In genomic region chr3:158032106-158032505, GRCm38 (mm10) we compare ENCODE assay signal across 8 mouse cellular contexts. TPM values are rescaled to one million over a fixed set of nuclear protein-coding genes. Genes with fewer than 3 reads are reported as not detected.
DNase-seq lines count a peak whose midpoint lies in the region; ATAC-seq and TF ChIP-seq lines count a peak whose summit lies in the region.

No protein-coding gene starts in this region.

- H3K36me3 ChIP-seq in heart, embryonic 14.5 days (ENCODE audit: control insufficient read depth, insufficient read depth, low read length), result peaks cover 13% of the 10 kb centered on the region
- H3K36me3 ChIP-seq in ES-E14 (ENCODE audit: control insufficient read depth, insufficient read depth, low read length, poor library complexity, severe bottlenecking), result no peaks in the 10 kb centered on the region; the same call in 1 of the 2 replicates
- H3K36me3 ChIP-seq in forebrain, postnatal 0 days (ENCODE audit: insufficient read depth), result no peaks in the 10 kb centered on the region
- H3K36me3 ChIP-seq in megakaryocyte, embryonic 14.5 days (replicated peaks; ENCODE audit: low read length), result peaks cover 16% of the 10 kb centered on the region

- in situ Hi-C loops in ES-E14 (cut with MboI; ENCODE audit: low sequenced_read_pairs in 2 of 2, unreplicated experiment in 2 of 2), result no loop called here

- peak overlapping the region in 1 of 2 experiments; percentile 96; a peak in 2 of 4 replicates for H3K27ac ChIP-seq in heart, embryonic 14.5 days (replicated peaks in 1 of 2; ENCODE audit: control insufficient read depth in 1 of 2, insufficient read depth in 1 of 2, low read depth in 2 of 2, low read length in 2 of 2)
- peak overlapping the region; percentile 91; the same call in 1 of the 2 replicates for H3K27ac ChIP-seq in ES-E14 (ENCODE audit: insufficient read depth, low read depth, low read length, poor library complexity, severe bottlenecking)
- H3K27ac ChIP-seq in forebrain, postnatal 0 days (ENCODE audit: low read depth, low read length), result peak overlapping the region; percentile 92

- ATAC-seq in heart, embryonic 14.5 days (ENCODE audit: insufficient number of reproducible peaks, insufficient read depth, low FRiP score, low read depth), result no peak
- ATAC-seq in forebrain, postnatal 0 days, result no peak

- H3K9me3 ChIP-seq in heart, embryonic 14.5 days (ENCODE audit: control insufficient read depth, low read length), result no peaks in the 10 kb centered on the region
- H3K9me3 ChIP-seq in ES-E14 (ENCODE audit: control insufficient read depth, insufficient read depth, low read depth, low read length), result no peaks in the 10 kb centered on the region
- no peaks in the 10 kb centered on the region for H3K9me3 ChIP-seq in forebrain, postnatal 0 days (ENCODE audit: low read length)
- H3K9me3 ChIP-seq in megakaryocyte, embryonic 14.5 days, result no peaks in the 10 kb centered on the region

- no peak for DNase-seq in heart, postnatal 36 days
- DNase-seq in ES-E14 (ENCODE audit: low read depth, low spot score), result no peak
- no peak for DNase-seq in forebrain, postnatal 0 days
- no peak for DNase-seq in cerebellum, adult 18-20 months
- DNase-seq in left cerebral cortex, adult 9 months (ENCODE audit: low spot score in 2 of 2), result no peak
- no peak for DNase-seq in adipocyte (ENCODE audit: low spot score)

- TF ChIP-seq CTCF in forebrain, postnatal 0 days (IDR thresholded peaks at IDR 0.05; ENCODE audit: low read depth), result no peak

- H3K4me1 ChIP-seq in heart, embryonic 14.5 days (ENCODE audit: control insufficient read depth in 2 of 2, insufficient read depth in 2 of 2, low read length in 2 of 2), result peaks cover 3 to 27% of the 10 kb centered on the region in 2 experiments; a peak in 3 of 4 replicates
- peaks cover 0 to 2% of the 10 kb centered on the region in 2 experiments; a peak in 1 of 4 replicates for H3K4me1 ChIP-seq in ES-E14 (ENCODE audit: control insufficient read depth in 2 of 2, insufficient read depth in 2 of 2, low read length in 2 of 2, poor library complexity in 1 of 2)
- H3K4me1 ChIP-seq in forebrain, postnatal 0 days (ENCODE audit: insufficient read depth), result 0 out of 2 replicates have a peak, but pooled peaks cover 4% of the 10 kb centered on the region
- H3K4me1 ChIP-seq in megakaryocyte, embryonic 14.5 days, result peaks cover 40% of the 10 kb centered on the region

- H3K27me3 ChIP-seq in heart, embryonic 14.5 days (ENCODE audit: control insufficient read depth, insufficient read depth, low read length), result no peaks in the 10 kb centered on the region
- no peaks in the 10 kb centered on the region for H3K27me3 ChIP-seq in forebrain, postnatal 0 days (ENCODE audit: insufficient read depth, low read length)
- no peaks in the 10 kb centered on the region for H3K27me3 ChIP-seq in megakaryocyte, embryonic 14.5 days (replicated peaks)

- WGBS in heart, embryonic 14.5 days, result 10% methylated on average over 4 of the region's 4 CpGs
- WGBS in forebrain, postnatal 0 days, result 3% methylated on average over 4 of the region's 4 CpGs

- intact Hi-C loops in heart, postnatal 36 days (cut with DNase I), result loop anchor here (5.0 kb wide), 1 partner anchor 500 kb away; the partner anchor contains the start of gene Zranb2

- peak overlapping the region; percentile 85 to 99 for H3K4me3 ChIP-seq in heart, embryonic 14.5 days (ENCODE audit: control insufficient read depth in 1 of 2, insufficient read depth in 1 of 2, low read depth in 1 of 2, low read length in 2 of 2)
- peak overlapping the region; percentile 86 to 91 for H3K4me3 ChIP-seq in ES-E14 (ENCODE audit: insufficient read depth in 1 of 2, low read depth in 1 of 2, low read length in 2 of 2, poor library complexity in 1 of 2, severe bottlenecking in 1 of 2)
- H3K4me3 ChIP-seq in forebrain, postnatal 0 days (ENCODE audit: low read depth, low read length), result peak overlapping the region; percentile 88
- peak overlapping the region; percentile 98 for H3K4me3 ChIP-seq in megakaryocyte, embryonic 14.5 days (replicated peaks)

- peak overlapping the region; percentile 91 for H3K4me2 ChIP-seq in heart, embryonic 14.5 days (ENCODE audit: low read length)
- peak overlapping the region; percentile 60 for H3K4me2 ChIP-seq in forebrain, postnatal 0 days (ENCODE audit: low read depth)

- H3K9ac ChIP-seq in heart, embryonic 14.5 days (ENCODE audit: low read length), result peak overlapping the region; percentile 97
- H3K9ac ChIP-seq in ES-E14 (ENCODE audit: insufficient read depth, low read depth, low read length, poor library complexity, severe bottlenecking), result no peak overlapping the region; the same call in 1 of the 2 replicates
- peak overlapping the region; percentile 90 for H3K9ac ChIP-seq in forebrain, postnatal 0 days

TF ChIP-seq in ES-E14, 5 proteins besides CTCF, POLR2A, EP300 and RAD21:
- no peak for TF ChIP-seq ZC3H11A (IDR thresholded peaks at IDR 0.05; ENCODE audit: borderline replicate concordance, low read depth, low read length)
- no peak for TF ChIP-seq MAFK (IDR thresholded peaks at IDR 0.05; ENCODE audit: insufficient read depth, low read depth, low read length)
- TF ChIP-seq ZNF384 (IDR thresholded peaks at IDR 0.05; ENCODE audit: low read depth, low read length), result no peak
- no peak for TF ChIP-seq CHD2 (IDR thresholded peaks at IDR 0.05; ENCODE audit: low read depth, low read length)
- no peak for TF ChIP-seq HCFC1 (IDR thresholded peaks at IDR 0.05; ENCODE audit: borderline replicate concordance, insufficient read depth, low read length)

RNA-seq across cellular contexts. Expression of gene Srsf11, which starts 4.3 kb away (rescaled TPM):
- 169 and 182 TPM in 2 replicates for polyA plus RNA-seq in heart, embryonic 14.5 days (2014; fragmentation: Nextera tagmentation; extraction: Ambion mirVana)
- total RNA-seq in heart, postnatal 36 days (2021), result 10 to 100 TPM; 40.4 to 45.6 TPM
- total RNA-seq in ES-E14 (2012; rRNA removed), result 169 and 172 TPM in 2 replicates
- total RNA-seq in forebrain, postnatal 0 days (2014; rRNA removed), result 164 and 181 TPM in 2 replicates
- polyA plus RNA-seq in forebrain, postnatal 0 days (2015; fragmentation: Nextera tagmentation; extraction: Ambion mirVana), result 153 and 172 TPM in 2 replicates
- polyA plus RNA-seq in megakaryocyte, embryonic 14.5 days (2012; ENCODE audit: insufficient read depth, low replicate concordance), result 63.2 and 75.3 TPM in 2 replicates

RNA-seq across cellular contexts. Expression of gene Lrrc40, which starts 4.4 kb away (rescaled TPM):
- 40.8 and 41.5 TPM in 2 replicates for polyA plus RNA-seq in heart, embryonic 14.5 days (2014; fragmentation: Nextera tagmentation; extraction: Ambion mirVana)
- total RNA-seq in heart, postnatal 36 days (2021), result 10 to 100 TPM in 1 of 2 experiments, 1 to 10 TPM in 1; 9.4 to 10.7 TPM
- 28.3 and 42.5 TPM in 2 replicates for total RNA-seq in ES-E14 (2012; rRNA removed)
- total RNA-seq in forebrain, postnatal 0 days (2014; rRNA removed), result 53.9 and 65.5 TPM in 2 replicates
- 52.1 and 63.9 TPM in 2 replicates for polyA plus RNA-seq in forebrain, postnatal 0 days (2015; fragmentation: Nextera tagmentation; extraction: Ambion mirVana)
- polyA plus RNA-seq in megakaryocyte, embryonic 14.5 days (2012; ENCODE audit: insufficient read depth, low replicate concordance), result 3.6 and 11.4 TPM in 2 replicates
